Mouse (Mus musculus) liver, embryonic 15.5 days (tissue): ENCODE measurements around the gene Mettl23. TPM values are rescaled to one million over a fixed set of nuclear protein-coding genes. Genes with fewer than 3 reads are reported as not detected.
"Not testable (repeated sequence)": the region's sequence is repeated elsewhere in the genome, so short reads cannot be mapped to it uniquely, and the experiment has no call there.

Source experiments
- ATAC-seq: fragments of 200-750 bp; cut with Nextera tagmentation; 2 replicates; pipeline ENCODE4 v1.8.0; 2017; ENCODE audit warnings: moderate number of reproducible peaks, mild to moderate bottlenecking, moderate library complexity; ENCODE audit not compliant: insufficient read depth
- H3K27ac ChIP-seq: fragments of 300-500 bp; sonication (generic); replicated peaks from 2 replicates; pipeline ENCODE4 v1.5.1; 2015; ENCODE audit warnings: mild to moderate bottlenecking, inconsistent platforms
- H3K27me3 ChIP-seq: fragments of 300-500 bp; sonication (generic); 2 replicates; pipeline ENCODE4 v1.6.1; 2015; ENCODE audit warnings: mild to moderate bottlenecking, inconsistent platforms
- H3K36me3 ChIP-seq: fragments of 300-500 bp; sonication (generic); replicated peaks from 2 replicates; pipeline ENCODE4 v1.6.1; 2015; ENCODE audit warnings: moderate library complexity, mild to moderate bottlenecking, inconsistent platforms
- H3K4me1 ChIP-seq: fragments of 300-500 bp; sonication (generic); replicated peaks from 2 replicates; pipeline ENCODE4 v1.6.1; 2015; ENCODE audit warnings: inconsistent platforms
- H3K4me2 ChIP-seq: fragments of 300-500 bp; sonication (generic); 2 replicates; pipeline ENCODE4 v1.6.1; 2015; ENCODE audit warnings: moderate library complexity, mild to moderate bottlenecking, inconsistent platforms
- H3K4me3 ChIP-seq: fragments of 300-500 bp; sonication (generic); replicated peaks from 2 replicates; pipeline ENCODE4 v1.5.1; 2015; ENCODE audit warnings: mild to moderate bottlenecking, inconsistent platforms
- H3K9ac ChIP-seq: fragments of 300-500 bp; sonication (generic); 2 replicates; pipeline ENCODE4 v1.6.1; 2015; ENCODE audit warnings: moderate library complexity, mild to moderate bottlenecking, inconsistent platforms
- H3K9me3 ChIP-seq: fragments of 300-500 bp; sonication (generic); replicated peaks from 2 replicates; pipeline ENCODE4 v1.6.1; 2016; ENCODE audit warnings: inconsistent platforms
- WGBS: fragments of 180-500 bp; shearing (Covaris S2); methylation state at CpG from one replicate; pipeline ENCODE4 v1.1.7; 2015; ENCODE audit warnings: mixed read lengths; ENCODE audit not compliant: insufficient replicate concordance; 5-methylcytosine and 5-hydroxymethylcytosine counted together
- polyA plus RNA-seq: library from polyadenylated mRNA; unstranded; fragments of >200 nt; fragmentation: Nextera tagmentation; extraction: Ambion mirVana; gene quantifications from 2 replicates; pipeline ENCODE4 v1.2.1, GENCODE M21; 2015

Mettl23 gene
- polyA plus RNA-seq, 1 experiment from 2014 or later: 36.6 TPM

DNA sequence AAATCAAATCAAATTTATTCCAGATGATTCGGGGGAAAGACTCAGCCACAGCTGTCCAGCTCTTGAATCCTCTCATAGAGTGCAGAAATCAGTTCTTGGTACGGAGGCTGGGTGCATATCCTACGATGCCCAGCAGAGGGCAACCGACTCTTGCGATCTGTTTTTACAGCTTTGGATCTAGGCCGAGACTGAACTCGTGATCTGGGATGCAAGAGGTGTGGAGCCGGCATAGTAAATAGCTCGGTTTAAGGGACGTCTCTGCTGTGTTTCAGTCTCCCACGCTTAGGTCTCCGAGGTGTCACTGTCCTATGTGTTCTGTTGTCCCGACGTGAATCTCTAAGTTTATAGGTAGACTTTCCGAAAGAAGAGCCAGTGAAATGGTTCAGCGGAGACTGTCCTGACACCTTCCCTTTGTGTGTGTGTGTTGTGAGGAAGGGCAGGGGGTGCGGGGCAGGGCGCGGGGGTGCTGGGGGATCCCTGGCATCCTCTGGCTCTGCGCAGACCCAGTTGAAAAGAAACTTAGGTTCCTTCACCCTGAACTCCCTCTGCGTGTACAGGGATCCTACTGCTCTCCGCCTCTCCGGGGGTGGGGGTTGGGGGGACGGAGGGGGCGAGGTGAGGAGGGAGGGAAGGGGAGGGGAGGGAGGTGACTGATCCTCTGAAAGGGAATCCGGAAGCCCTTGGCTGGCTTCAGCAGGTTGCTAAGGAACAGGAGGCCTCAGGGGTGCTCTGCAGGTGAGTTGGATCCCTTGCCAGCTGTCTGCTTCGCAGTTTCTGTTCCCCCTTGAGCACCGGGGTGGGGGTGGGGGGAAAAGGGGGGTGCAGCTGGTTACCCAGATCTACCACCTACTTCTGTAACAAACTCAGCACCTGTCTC, 42.4 kb downstream of the Mettl23 start:
- Histone ChIP-seq H3K4me1 (no peaks in the 10 kb centered on the region; the same call in 1 of the 2 replicates), H3K36me3 (no peaks in the 10 kb centered on the region), H3K9ac (no peak overlapping the region), H3K27ac (no peak overlapping the region), H3K9me3 (no peaks in the 10 kb centered on the region), H3K4me3 (no peak overlapping the region), H3K4me2 (peak overlapping the region; percentile 25), H3K27me3 (peaks cover 19% of the 10 kb centered on the region)
- ATAC-seq: no peak
- 6% methylated on average over 28 of the region's 28 CpGs for WGBS

DNA sequence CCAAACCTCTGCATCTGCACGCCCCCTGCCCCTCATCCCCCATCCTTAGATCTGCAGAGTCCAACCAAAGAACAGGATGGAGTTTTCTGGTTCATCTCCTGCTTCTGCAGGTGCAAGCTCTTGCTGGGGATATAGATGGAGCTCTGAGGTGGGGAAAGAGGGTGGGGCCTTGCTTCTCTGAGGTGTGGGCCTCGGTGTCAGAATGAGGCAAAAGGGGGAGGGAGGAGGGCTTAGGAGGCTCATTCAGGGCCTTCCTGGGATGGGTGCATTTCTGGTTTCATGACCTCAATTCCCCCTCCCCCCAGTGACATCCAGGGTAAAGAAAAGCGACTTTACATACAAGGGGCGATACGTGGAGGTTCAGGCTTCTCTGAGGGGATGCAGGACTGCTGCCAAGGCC, 44.1 kb downstream of the Mettl23 start:
- no peak for ATAC-seq
- H3K9ac ChIP-seq: no peak overlapping the region
- H3K9me3 ChIP-seq: no peaks in the 10 kb centered on the region
- WGBS: 49% methylated on average over 5 of the region's 5 CpGs
- no peaks in the 10 kb centered on the region; the same call in 1 of the 2 replicates for H3K4me1 ChIP-seq
- peaks cover 19% of the 10 kb centered on the region for H3K27me3 ChIP-seq
- no peak overlapping the region for H3K4me3 ChIP-seq
- no peaks in the 10 kb centered on the region for H3K36me3 ChIP-seq
- no peak overlapping the region for H3K27ac ChIP-seq
- H3K4me2 ChIP-seq: no peak overlapping the region

DNA sequence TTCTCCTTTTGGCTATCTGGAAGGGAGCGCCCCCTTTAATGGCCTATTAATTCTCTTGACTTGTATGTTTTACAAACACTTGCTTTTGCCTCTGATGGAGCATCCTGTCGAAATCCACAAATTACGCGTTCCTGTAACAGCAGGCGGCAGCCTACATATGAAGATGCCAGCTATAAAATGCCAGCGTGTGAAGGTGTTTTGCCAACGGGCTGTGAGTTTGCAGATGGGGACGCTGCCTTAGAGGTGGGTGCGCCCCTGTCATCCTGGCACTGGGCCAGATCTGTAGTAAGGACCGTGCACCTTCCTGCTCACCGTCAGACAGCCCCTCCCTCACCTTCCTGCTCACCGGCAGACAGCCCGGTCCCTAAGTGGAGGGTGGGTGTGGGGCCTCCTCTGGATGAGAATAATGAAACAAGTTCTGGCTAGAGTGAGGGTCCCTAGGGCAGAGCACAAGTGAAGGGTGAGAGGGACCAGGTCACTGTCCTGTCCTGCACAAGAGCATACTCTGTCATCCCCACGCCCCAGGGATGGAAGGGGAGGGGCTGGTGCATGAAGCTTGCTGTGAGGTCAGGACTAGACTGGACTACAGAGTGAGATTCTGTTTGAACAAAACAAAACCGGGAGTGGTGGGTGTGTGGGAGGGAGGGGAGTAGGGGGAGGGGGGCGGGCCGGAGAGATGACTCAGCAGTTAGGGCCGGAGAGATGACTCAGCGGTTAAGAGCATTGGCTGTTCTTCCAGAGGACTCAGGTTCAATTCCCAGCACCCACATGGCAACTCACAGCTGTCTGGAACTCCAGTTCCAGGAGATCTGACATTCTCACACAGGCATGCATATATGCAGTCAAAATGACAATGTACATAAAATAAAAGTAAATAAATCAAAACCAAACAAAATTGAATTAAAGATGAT, 50.7 kb downstream of the Mettl23 start:
- Histone ChIP-seq H3K27me3 (peaks cover 15% of the 10 kb centered on the region; the same call in 1 of the 2 replicates), H3K4me3 (no peak overlapping the region), H3K4me2 (no peak overlapping the region), H3K27ac (no peak overlapping the region), H3K9ac (no peak overlapping the region), H3K4me1 (no peaks in the 10 kb centered on the region), H3K9me3 (no peaks in the 10 kb centered on the region), H3K36me3 (no peaks in the 10 kb centered on the region)
- WGBS: 61% methylated on average over 19 of the region's 19 CpGs
- ATAC-seq: no peak

DNA sequence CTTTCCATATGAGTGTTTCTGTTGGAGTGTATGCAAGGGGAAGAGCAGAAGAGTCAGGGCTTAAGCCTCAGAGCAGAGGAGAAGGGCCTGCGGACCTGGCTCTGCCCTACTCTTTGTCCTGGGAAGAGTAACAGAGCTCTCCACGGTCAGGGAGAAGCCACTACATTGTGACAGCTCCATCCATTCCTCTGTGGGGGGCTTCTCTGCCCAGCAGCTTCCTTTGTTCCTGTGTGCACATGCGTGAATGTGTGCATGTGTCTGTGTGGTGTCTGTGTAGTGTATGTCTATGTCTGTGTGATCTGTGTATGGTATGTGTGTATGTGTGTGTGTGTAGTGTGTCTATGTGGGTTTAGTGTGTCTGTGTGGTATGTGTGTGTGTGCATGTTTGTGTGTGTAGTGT, 52.3 kb downstream of the Mettl23 start:
- Histone ChIP-seq H3K4me2 (no peak overlapping the region), H3K9me3 (no peaks in the 10 kb centered on the region), H3K36me3 (no peaks in the 10 kb centered on the region), H3K4me1 (no peaks in the 10 kb centered on the region), H3K4me3 (no peak overlapping the region), H3K9ac (no peak overlapping the region), H3K27ac (no peak overlapping the region), H3K27me3 (0 out of 2 replicates have a peak, but pooled peaks cover 12% of the 10 kb centered on the region)
- 70% methylated on average over 3 of the region's 3 CpGs for WGBS
- no peak for ATAC-seq

DNA sequence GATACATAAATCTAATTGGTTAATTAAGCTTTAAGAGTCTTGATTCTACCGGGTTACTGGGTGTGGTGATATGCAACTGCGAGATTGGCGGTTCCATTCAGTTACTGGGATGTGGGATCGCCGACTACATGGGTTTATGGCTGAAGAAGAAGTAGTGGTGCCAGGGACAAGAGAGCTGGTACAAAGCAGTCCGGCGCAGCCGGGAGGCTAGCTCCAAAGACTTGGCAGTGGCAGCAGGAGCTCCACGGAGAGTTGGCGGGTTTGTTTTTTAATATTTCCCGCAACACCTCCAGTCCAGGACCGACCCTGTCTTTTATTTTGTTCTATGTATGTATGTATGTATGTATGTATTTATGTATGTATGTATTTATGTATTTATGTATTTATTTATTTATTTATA, 56.2 kb downstream of the Mettl23 start:
- H3K27me3 ChIP-seq: peaks cover 16% of the 10 kb centered on the region
- no peaks in the 10 kb centered on the region for H3K9me3 ChIP-seq
- H3K4me3 ChIP-seq: no peak overlapping the region
- H3K36me3 ChIP-seq: no peaks in the 10 kb centered on the region
- no peaks in the 10 kb centered on the region for H3K4me1 ChIP-seq
- 81% methylated on average over 12 of the region's 12 CpGs for WGBS
- ATAC-seq: no peak
- H3K4me2 ChIP-seq: no peak overlapping the region
- no peak overlapping the region for H3K9ac ChIP-seq
- no peak overlapping the region for H3K27ac ChIP-seq

DNA sequence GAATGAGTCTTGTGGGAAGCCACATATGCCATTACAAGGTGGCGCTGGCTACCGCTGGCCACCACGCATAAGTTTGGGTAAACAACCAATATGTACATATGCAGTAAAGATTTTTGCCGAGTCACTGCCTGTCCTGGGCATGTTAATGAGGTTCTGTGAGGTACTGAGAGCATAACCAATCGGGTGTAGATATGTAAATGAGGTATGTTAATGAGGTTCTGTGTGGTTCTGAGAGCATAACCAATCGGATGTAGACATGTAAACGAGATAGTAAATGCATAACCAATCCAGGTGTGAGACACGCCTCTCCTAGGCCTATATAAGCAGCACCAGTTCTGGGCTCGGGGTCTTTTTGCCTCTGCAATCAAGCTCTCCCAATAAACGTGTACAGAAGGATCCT, 59.5 kb downstream of the Mettl23 start:
- H3K9me3 ChIP-seq, H3K4me3 ChIP-seq, H3K9ac ChIP-seq, H3K4me2 ChIP-seq, H3K4me1 ChIP-seq, ATAC-seq, H3K27ac ChIP-seq, H3K36me3 ChIP-seq: not testable (repeated sequence)
- peaks cover 44% of the 10 kb centered on the region for H3K27me3 ChIP-seq
- 71% methylated on average over 10 of the region's 10 CpGs for WGBS

Other genes starting within 250 kb of the Mettl23 start
- 7.2 and 7.5 TPM in 2 replicates for gene Rhbdf2, start 216.3 kb upstream of the Mettl23 start, polyA plus RNA-seq
- gene Prcd, start 189.7 kb upstream of the Mettl23 start, polyA plus RNA-seq: 0.16 and 0.29 TPM in 2 replicates
- 0.84 and 1.0 TPM in 2 replicates for gene Cygb, start 189.0 kb upstream of the Mettl23 start, polyA plus RNA-seq
- not detected in 2 replicates for gene St6galnac1, start 67.8 kb upstream of the Mettl23 start, polyA plus RNA-seq
- 1.3 and 1.8 TPM in 2 replicates for gene Mxra7, start 15.2 kb upstream of the Mettl23 start, polyA plus RNA-seq
- gene Jmjd6, start 171 bp downstream of the Mettl23 start, polyA plus RNA-seq: 27.4 and 29.8 TPM in 2 replicates
- 9.4 and 11.8 TPM in 2 replicates for gene Mfsd11, start 9.2 kb downstream of the Mettl23 start, polyA plus RNA-seq
- 388 and 413 TPM in 2 replicates for gene Srsf2, start 9.8 kb downstream of the Mettl23 start, polyA plus RNA-seq
- gene Mgat5b, start 75.6 kb downstream of the Mettl23 start, polyA plus RNA-seq: not detected in 2 replicates